Mouse (Mus musculus): ENCODE measurements at regions not wholly inside any gene's neighbourhood (a gene's known extent, or its start where the extent isn't known, plus 50 kb on each side); places are given as distances from the start of the nearest gene placed in this dataset.

- WGBS, result 70% methylated on average over 4 of the region's 4 CpGs
- Histone ChIP-seq H3K36me3 (ENCODE audit: control insufficient read depth, insufficient read depth, low read length) (no peaks in the 10 kb centered on the region), H3K27me3 (ENCODE audit: control insufficient read depth, insufficient read depth, low read length) (no peaks in the 10 kb centered on the region), H3K4me2 (replicated peaks; ENCODE audit: low read depth, low read length, severe bottlenecking) (no peak overlapping the region), H3K9me3 (ENCODE audit: control insufficient read depth, low read length) (no peaks in the 10 kb centered on the region), H3K9ac (ENCODE audit: low read depth, low read length, severe bottlenecking) (no peak overlapping the region), H3K27ac (replicated peaks; ENCODE audit: low read depth, low read length) (no peak overlapping the region), H3K4me3 (replicated peaks; ENCODE audit: low read length) (no peak overlapping the region), H3K4me1 (ENCODE audit: control insufficient read depth, insufficient read depth, low read length) (0 out of 2 replicates have a peak, but pooled peaks cover under 1% of the 10 kb centered on the region)
- ATAC-seq (ENCODE audit: low FRiP score, low read depth), result no peak
- TF ChIP-seq POLR2A (IDR thresholded peaks at IDR 0.05; ENCODE audit: borderline replicate concordance, extremely low read depth, insufficient read depth, insufficient read length), result no peak
- no peak for DNase-seq (ENCODE audit: low spot score)
These were observed 168.7 kb downstream of the Sptssa start for GRCm38 (mm10) chr12:54487689-54488088.

- no peaks in the 10 kb centered on the region for H3K36me3 ChIP-seq (ENCODE audit: control insufficient read depth, insufficient read depth, low read length)
- H3K4me1 ChIP-seq (ENCODE audit: control insufficient read depth, insufficient read depth, low read length), result no peaks in the 10 kb centered on the region
- H3K9ac ChIP-seq (ENCODE audit: low read depth, low read length, severe bottlenecking), result no peak overlapping the region
- H3K27me3 ChIP-seq (ENCODE audit: control insufficient read depth, insufficient read depth, low read length), result no peaks in the 10 kb centered on the region
- no peak for TF ChIP-seq POLR2A (IDR thresholded peaks at IDR 0.05; ENCODE audit: borderline replicate concordance, extremely low read depth, insufficient read depth, insufficient read length)
- WGBS, result 61% methylated on average over 4 of the region's 4 CpGs
- no peaks in the 10 kb centered on the region for H3K9me3 ChIP-seq (ENCODE audit: control insufficient read depth, low read length)
- H3K4me2 ChIP-seq (replicated peaks; ENCODE audit: low read depth, low read length, severe bottlenecking), result no peak overlapping the region
- no peak for DNase-seq (ENCODE audit: low spot score)
- no peak overlapping the region for H3K4me3 ChIP-seq (replicated peaks; ENCODE audit: low read length)
- no peak overlapping the region for H3K27ac ChIP-seq (replicated peaks; ENCODE audit: low read depth, low read length)
- ATAC-seq (ENCODE audit: low FRiP score, low read depth), result no peak
These were observed 174.4 kb downstream of the Sptssa start for GRCm38 (mm10) chr12:54482020-54482419.

GRCm38 (mm10) chr12:54479841-54480240, 176.5 kb downstream of the Sptssa start:
- no peak overlapping the region for H3K27ac ChIP-seq (replicated peaks; ENCODE audit: low read depth, low read length)
- H3K4me2 ChIP-seq (replicated peaks; ENCODE audit: low read depth, low read length, severe bottlenecking), result no peak overlapping the region
- 17% methylated on average over 1 of the region's 1 CpGs for WGBS
- no peak overlapping the region for H3K9ac ChIP-seq (ENCODE audit: low read depth, low read length, severe bottlenecking)
- ATAC-seq (ENCODE audit: low FRiP score, low read depth) (no peak), DNase-seq (ENCODE audit: low spot score) (no peak)
- H3K27me3 ChIP-seq (ENCODE audit: control insufficient read depth, insufficient read depth, low read length), result no peaks in the 10 kb centered on the region
- H3K4me1 ChIP-seq (ENCODE audit: control insufficient read depth, insufficient read depth, low read length), result no peaks in the 10 kb centered on the region
- no peak overlapping the region for H3K4me3 ChIP-seq (replicated peaks; ENCODE audit: low read length)
- no peak for TF ChIP-seq POLR2A (IDR thresholded peaks at IDR 0.05; ENCODE audit: borderline replicate concordance, extremely low read depth, insufficient read depth, insufficient read length)
- H3K36me3 ChIP-seq (ENCODE audit: control insufficient read depth, insufficient read depth, low read length), result no peaks in the 10 kb centered on the region
- H3K9me3 ChIP-seq (ENCODE audit: control insufficient read depth, low read length), result no peaks in the 10 kb centered on the region

GRCm38 (mm10) chr12:54472881-54473280, 183.5 kb downstream of the Sptssa start:
- DNase-seq (ENCODE audit: low spot score), result no peak
- 77% methylated on average over 5 of the region's 5 CpGs for WGBS
- no peak overlapping the region for H3K4me2 ChIP-seq (replicated peaks; ENCODE audit: low read depth, low read length, severe bottlenecking)
- H3K27ac ChIP-seq (replicated peaks; ENCODE audit: low read depth, low read length), result no peak overlapping the region
- no peak overlapping the region for H3K4me3 ChIP-seq (replicated peaks; ENCODE audit: low read length)
- H3K27me3 ChIP-seq (ENCODE audit: control insufficient read depth, insufficient read depth, low read length), result no peaks in the 10 kb centered on the region
- no peaks in the 10 kb centered on the region for H3K9me3 ChIP-seq (ENCODE audit: control insufficient read depth, low read length)
- no peak for TF ChIP-seq POLR2A (IDR thresholded peaks at IDR 0.05; ENCODE audit: borderline replicate concordance, extremely low read depth, insufficient read depth, insufficient read length)
- ATAC-seq (ENCODE audit: low FRiP score, low read depth), result no peak
- no peaks in the 10 kb centered on the region for H3K4me1 ChIP-seq (ENCODE audit: control insufficient read depth, insufficient read depth, low read length)
- H3K36me3 ChIP-seq (ENCODE audit: control insufficient read depth, insufficient read depth, low read length), result no peaks in the 10 kb centered on the region
- H3K9ac ChIP-seq (ENCODE audit: low read depth, low read length, severe bottlenecking), result no peak overlapping the region

- no peaks in the 10 kb centered on the region for H3K27me3 ChIP-seq (ENCODE audit: control insufficient read depth, insufficient read depth, low read length)
- no peak overlapping the region for H3K27ac ChIP-seq (replicated peaks; ENCODE audit: low read depth, low read length)
- WGBS, result 81% methylated on average over 3 of the region's 3 CpGs
- H3K4me2 ChIP-seq (replicated peaks; ENCODE audit: low read depth, low read length, severe bottlenecking), result no peak overlapping the region
- ATAC-seq (ENCODE audit: low FRiP score, low read depth) (no peak), DNase-seq (ENCODE audit: low spot score) (no peak)
- H3K9me3 ChIP-seq (ENCODE audit: control insufficient read depth, low read length), result no peaks in the 10 kb centered on the region
- no peak overlapping the region for H3K9ac ChIP-seq (ENCODE audit: low read depth, low read length, severe bottlenecking)
- H3K36me3 ChIP-seq (ENCODE audit: control insufficient read depth, insufficient read depth, low read length), result no peaks in the 10 kb centered on the region
- H3K4me1 ChIP-seq (ENCODE audit: control insufficient read depth, insufficient read depth, low read length), result no peaks in the 10 kb centered on the region
- TF ChIP-seq POLR2A (IDR thresholded peaks at IDR 0.05; ENCODE audit: borderline replicate concordance, extremely low read depth, insufficient read depth, insufficient read length), result no peak
- H3K4me3 ChIP-seq (replicated peaks; ENCODE audit: low read length), result no peak overlapping the region
These were observed 184.0 kb downstream of the Sptssa start for GRCm38 (mm10) chr12:54472407-54472806.

- ATAC-seq (ENCODE audit: low FRiP score, low read depth), result no peak
- no peaks in the 10 kb centered on the region for H3K4me1 ChIP-seq (ENCODE audit: control insufficient read depth, insufficient read depth, low read length)
- no peaks in the 10 kb centered on the region for H3K27me3 ChIP-seq (ENCODE audit: control insufficient read depth, insufficient read depth, low read length)
- H3K36me3 ChIP-seq (ENCODE audit: control insufficient read depth, insufficient read depth, low read length), result no peaks in the 10 kb centered on the region
- H3K9me3 ChIP-seq (ENCODE audit: control insufficient read depth, low read length), result no peaks in the 10 kb centered on the region
- H3K4me3 ChIP-seq (replicated peaks; ENCODE audit: low read length), result no peak overlapping the region
- no peak overlapping the region for H3K27ac ChIP-seq (replicated peaks; ENCODE audit: low read depth, low read length)
- DNase-seq (ENCODE audit: low spot score), result no peak
- H3K4me2 ChIP-seq (replicated peaks; ENCODE audit: low read depth, low read length, severe bottlenecking), result no peak overlapping the region
- 88% methylated on average over 2 of the region's 2 CpGs for WGBS
- TF ChIP-seq POLR2A (IDR thresholded peaks at IDR 0.05; ENCODE audit: borderline replicate concordance, extremely low read depth, insufficient read depth, insufficient read length), result no peak
- no peak overlapping the region for H3K9ac ChIP-seq (ENCODE audit: low read depth, low read length, severe bottlenecking)
These were observed 188.7 kb downstream of the Sptssa start for GRCm38 (mm10) chr12:54467635-54468034.

All from limb, embryonic 14.5 days (tissue).